Mouse (Mus musculus): ENCODE measurements around the gene Cdh26. TPM values are rescaled to one million over a fixed set of nuclear protein-coding genes. Genes with fewer than 3 reads are reported as not detected.

The Cdh26 gene
- total RNA-seq (2022): not detected

DNA sequence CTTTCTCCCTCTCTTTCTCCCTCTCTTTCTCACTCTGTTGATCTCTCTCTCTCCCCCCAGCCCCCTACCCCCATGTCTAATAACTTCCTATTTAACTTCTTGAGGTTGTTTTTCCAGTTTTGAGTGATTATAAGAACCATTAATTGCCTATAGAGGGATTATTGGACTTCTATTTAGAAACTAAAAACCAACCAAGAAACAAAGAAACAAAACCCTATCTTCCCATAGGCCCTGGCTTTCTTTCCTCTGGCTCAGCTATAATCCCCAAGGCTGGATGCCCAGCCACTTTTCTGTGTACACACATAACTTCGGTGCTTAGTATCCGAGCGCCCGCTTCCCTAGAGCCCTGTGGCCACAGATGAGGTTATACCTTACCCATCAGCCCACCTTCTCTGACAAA is at the start of gene Cdh26:
Cdh26 (plus strand) TSS at position 301 of the 400 bp plus-strand sequence.
- DNase-seq: no peak

- no peak for DNase-seq
Measured at GRCm38 (mm10) chr2:178407053-178407815, 23.1 kb upstream of the Cdh26 start, which contains the start of gene Sycp2. Sycp2 (minus strand) TSS chr2:178407685.

DNA sequence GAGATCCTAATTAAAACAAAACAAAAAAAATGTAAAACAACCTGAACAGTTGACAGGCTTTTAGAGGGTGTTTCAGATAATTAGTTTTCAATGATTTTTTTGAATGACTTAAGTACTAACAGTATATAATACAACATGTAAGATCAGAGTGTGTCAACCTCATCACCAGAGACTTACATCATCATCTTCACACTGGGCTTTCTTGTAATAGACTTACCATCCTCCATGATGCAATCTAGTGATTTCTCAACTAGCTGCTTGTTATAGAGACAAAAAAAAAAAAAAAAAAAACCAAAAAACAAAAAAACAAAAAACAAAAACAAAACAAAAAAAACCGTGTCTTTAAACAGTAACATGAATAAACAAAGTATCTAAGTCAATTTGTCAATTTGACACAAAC is 21.3 kb upstream of the Cdh26 start:
- no peak for DNase-seq

DNA sequence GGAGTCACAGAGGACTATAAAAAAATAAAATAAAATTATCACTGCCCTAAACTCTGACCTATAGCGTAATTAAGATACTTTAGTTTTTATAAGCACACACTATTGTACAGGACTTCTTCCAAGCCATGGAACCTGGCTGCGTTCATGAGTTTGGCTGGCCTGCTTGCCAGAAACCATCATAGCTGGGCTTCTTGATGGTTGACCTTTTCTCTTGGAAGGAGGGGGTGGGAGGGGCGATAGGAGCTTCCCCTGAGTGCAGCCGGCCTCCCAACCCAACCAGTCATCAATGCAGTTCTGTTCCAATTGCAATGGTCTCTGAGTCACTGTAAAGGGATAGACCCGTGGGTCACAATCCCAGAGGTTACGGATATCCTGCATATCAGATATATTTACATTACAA is 20.0 kb upstream of the Cdh26 start:
- DNase-seq: no peak

GRCm38 (mm10) chr2:178412598-178412997 is 17.7 kb upstream of the Cdh26 start:
- DNase-seq: no peak

GRCm38 (mm10) chr2:178413081-178413480 is 17.2 kb upstream of the Cdh26 start:
- no peak for DNase-seq

- no peak for DNase-seq
Measured at GRCm38 (mm10) chr2:178413481-178414260, 16.7 kb upstream of the Cdh26 start.

- DNase-seq: peak; percentile 18
Measured at GRCm38 (mm10) chr2:178414261-178415149, 15.8 kb upstream of the Cdh26 start, which contains the start of the genes Ppp1r3d and Fam217b. Ppp1r3d (minus strand) TSS chr2:178414472. Fam217b (plus strand) TSS chr2:178414524.

DNA sequence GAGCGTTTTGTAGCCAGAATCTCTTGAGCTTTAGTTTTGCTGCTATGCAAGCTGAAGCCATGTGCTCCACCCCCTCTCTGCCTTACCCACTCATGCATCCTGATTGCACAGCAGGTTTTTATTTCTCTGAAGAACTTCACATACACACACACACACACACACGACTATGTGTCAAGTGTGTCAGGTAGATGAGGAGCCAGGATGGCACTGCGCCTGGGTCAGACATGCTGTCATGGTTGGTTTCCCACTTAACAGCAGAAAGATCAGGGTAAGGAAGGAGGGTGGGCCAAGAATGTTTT is 15.2 kb upstream of the Cdh26 start:
- DNase-seq: no peak

DNA sequence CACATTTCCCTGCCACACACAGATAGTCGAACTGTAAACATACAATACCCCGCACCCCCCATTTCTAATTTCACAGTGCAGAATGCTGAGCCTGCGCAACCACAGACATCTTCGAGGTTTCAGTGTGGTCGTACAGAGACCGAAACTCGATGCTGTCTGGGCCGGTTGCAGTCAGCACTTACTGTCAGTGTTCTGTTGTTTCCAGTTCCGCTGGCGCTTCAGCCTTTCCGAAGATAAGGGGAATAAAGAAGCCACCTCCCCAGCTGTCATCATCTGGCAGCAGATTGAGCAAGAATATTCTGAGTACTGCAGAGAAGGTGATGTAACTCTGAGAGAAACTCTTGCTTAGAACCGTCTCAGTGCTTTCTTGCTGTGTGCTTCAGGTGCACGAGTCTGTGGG is 13.9 kb upstream of the Cdh26 start:
- no peak for DNase-seq

GRCm38 (mm10) chr2:178416970-178417369 is 13.4 kb upstream of the Cdh26 start:
- no peak for DNase-seq

DNA sequence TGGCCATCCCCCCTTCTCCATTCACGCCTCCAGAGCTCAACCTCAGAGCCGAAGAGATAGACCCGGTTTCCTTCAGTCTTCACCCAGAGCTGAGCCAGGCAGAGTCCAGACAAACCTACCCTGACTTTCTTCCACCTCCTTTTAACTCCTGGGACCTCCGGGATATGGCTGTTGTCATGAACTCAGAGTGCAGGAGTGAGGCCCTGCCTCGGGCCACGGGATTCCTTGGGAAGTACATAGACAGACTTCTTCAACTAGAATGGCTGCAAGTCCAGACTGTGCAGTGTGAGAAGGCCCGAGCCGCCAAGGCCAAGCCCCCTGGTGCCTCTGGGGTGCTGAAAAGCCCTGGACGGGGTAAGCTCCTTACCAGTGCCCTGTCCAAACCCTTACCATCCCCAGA is 9.8 kb upstream of the Cdh26 start:
- DNase-seq: no peak

- DNase-seq: no peak
Measured at GRCm38 (mm10) chr2:178421603-178422002, 8.7 kb upstream of the Cdh26 start.

- DNase-seq: no peak
Measured at GRCm38 (mm10) chr2:178422186-178422585, 8.1 kb upstream of the Cdh26 start.

DNA sequence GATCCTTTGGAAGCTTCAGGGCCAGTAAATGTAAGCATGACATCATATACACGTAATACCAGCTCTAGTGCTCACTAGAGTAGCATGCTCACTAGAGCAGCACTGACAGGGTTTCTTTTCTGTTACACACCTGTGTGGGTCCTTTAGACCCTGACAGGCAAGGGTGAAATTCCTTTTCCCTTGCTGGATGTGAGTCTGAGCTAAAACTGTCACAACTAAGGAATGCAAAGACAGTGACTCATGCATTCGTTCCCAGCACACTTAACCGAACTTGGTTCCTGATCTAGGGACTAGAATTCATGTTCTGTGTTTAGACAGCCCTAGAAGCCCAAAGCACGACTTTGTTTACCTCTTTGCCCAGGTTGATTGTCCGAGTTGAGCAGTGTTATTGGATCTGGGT is 7.1 kb upstream of the Cdh26 start:
- no peak for DNase-seq

DNA sequence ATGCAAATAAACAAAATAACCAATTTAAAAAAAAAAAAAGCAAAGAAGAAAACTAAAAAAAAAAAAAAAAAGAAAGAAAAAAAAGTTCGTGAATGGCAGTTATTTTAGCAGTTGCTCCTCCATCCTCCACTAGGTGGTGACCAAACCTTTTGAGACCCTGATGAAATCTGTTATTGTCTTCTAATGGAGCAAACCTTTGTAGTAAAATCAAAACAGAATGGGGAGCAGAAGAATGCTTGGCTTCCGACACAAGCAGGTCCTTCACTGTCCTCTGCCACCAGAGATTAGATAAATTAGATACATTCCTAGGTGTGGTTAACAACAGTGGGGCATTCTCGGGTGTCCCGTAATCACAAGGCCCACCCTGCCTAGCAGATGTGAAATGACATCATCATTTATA is 4.1 kb upstream of the Cdh26 start:
- no peak for DNase-seq

GRCm38 (mm10) chr2:178427181-178427580 is 3.1 kb upstream of the Cdh26 start:
- no peak for DNase-seq

- DNase-seq: no peak
Measured at GRCm38 (mm10) chr2:178428183-178428582, 2.1 kb upstream of the Cdh26 start.

GRCm38 (mm10) chr2:178428676-178429075 is 1.7 kb upstream of the Cdh26 start:
- no peak for DNase-seq

DNA sequence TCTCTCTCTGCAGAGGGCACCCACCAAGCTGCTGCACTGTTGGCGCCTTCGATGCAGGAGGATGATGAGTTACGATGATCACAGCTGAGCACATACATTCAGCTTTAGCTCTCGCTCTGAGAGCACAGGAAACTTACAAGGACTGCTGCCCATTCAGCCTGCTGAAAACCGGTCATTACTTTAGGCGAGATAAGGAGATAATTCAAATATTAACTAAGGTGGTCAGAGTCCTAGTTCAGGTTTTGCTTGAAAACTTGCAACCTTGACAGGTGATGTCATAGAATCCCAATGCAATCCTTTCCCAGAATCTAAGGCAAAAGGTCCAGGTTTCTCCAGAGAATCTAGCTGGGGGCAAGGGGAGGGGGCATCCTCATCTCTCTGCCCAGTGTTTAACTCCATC is 905 bp upstream of the Cdh26 start:
- no peak for DNase-seq

DNA sequence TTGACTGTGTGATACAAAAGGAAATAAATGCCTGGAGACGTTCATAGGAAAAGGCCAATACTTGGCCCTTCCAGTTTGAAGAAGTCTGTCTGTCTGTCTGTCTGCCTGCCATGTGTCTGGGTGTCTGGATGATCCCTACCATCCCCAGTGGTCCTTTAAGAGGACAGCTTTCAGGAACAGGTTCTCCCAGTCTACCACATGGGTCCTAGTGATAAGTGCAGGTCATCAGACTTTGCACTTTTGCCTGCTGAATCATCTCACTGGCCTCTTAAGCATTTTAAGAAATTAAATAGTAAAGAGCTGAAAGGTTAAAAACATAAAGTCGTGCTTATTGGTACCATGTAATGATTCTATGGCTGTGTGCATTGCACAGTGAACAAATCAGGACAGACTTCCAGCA is 3.2 kb downstream of the Cdh26 start:
- DNase-seq: no peak

GRCm38 (mm10) chr2:178433903-178434302 is 3.6 kb downstream of the Cdh26 start:
- DNase-seq: no peak

- DNase-seq: no peak
Measured at GRCm38 (mm10) chr2:178437311-178437710, 7.0 kb downstream of the Cdh26 start.

Measured in adrenal gland, adult 8-10 months (tissue).